Comparison of ENCODE assay signal across 14 mouse cellular contexts in the genomic region with DNA sequence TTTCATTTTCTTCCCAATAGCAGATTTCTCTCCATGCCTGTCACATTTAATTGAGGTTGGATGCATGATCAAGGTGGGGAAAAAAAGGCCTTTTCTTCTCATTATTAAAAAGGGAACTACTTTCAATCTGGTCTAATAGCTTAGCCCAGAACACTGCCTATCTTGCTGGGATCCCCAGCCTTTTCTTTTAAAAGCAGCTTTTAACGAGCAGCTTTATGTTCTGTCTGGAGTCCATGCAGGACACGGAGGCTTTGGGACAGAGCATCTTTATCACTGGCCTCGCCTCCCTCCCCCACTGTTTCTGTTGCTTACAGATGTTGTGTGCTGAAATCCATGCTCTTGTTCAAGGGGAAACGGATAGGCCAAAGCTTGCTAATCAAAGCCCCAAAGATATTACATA. TPM values are rescaled to one million over a fixed set of nuclear protein-coding genes. Genes with fewer than 3 reads are reported as not detected.
DNase-seq lines count a peak whose midpoint lies in the region; ATAC-seq lines count a peak whose summit lies in the region.
"Had no signal": no experiment of that assay in that cellular context is flagged by ENCODE, and none has a peak within 500 bp of the region (broad histone marks: within the 10 kb centered on the region; RNA-seq: fewer than 3 reads in every experiment).

No protein-coding gene starts in this region.

- no peaks in the 10 kb centered on the region for H3K36me3 ChIP-seq in embryonic facial prominence, embryonic 10.5 days (replicated peaks)
- H3K36me3 ChIP-seq in hindbrain, embryonic 13.5 days, result no peaks in the 10 kb centered on the region
- H3K36me3 ChIP-seq in neural tube, embryonic 13.5 days, result no peaks in the 10 kb centered on the region

- H3K27me3 ChIP-seq in embryonic facial prominence, embryonic 10.5 days (replicated peaks; ENCODE audit: low read depth, poor library complexity, severe bottlenecking), result no peaks in the 10 kb centered on the region
- H3K27me3 ChIP-seq in hindbrain, embryonic 13.5 days, result no peaks in the 10 kb centered on the region
- no peaks in the 10 kb centered on the region for H3K27me3 ChIP-seq in neural tube, embryonic 13.5 days

- intact Hi-C loops in left cerebral cortex, postnatal 36 days (cut with DNase I), result no loop called here

- no peak overlapping the region for H3K4me3 ChIP-seq in embryonic facial prominence, embryonic 10.5 days
- no peak overlapping the region for H3K4me3 ChIP-seq in hindbrain, embryonic 13.5 days
- H3K4me3 ChIP-seq in neural tube, embryonic 13.5 days, result no peak overlapping the region
- H3K4me3 ChIP-seq: layer of hippocampus, adult 2 months had no signal

- peak overlapping the region; percentile 48; the same call in 1 of the 2 replicates for H3K27ac ChIP-seq in embryonic facial prominence, embryonic 10.5 days (replicated peaks)
- peak overlapping the region; percentile 75 for H3K27ac ChIP-seq in hindbrain, embryonic 13.5 days
- H3K27ac ChIP-seq in neural tube, embryonic 13.5 days (replicated peaks), result peak overlapping the region; percentile 50
- H3K27ac ChIP-seq: layer of hippocampus, adult 2 months had no signal

- 0 out of 2 replicates have a peak overlapping the region, but pooled peaks have one; percentile 23 for H3K4me2 ChIP-seq in hindbrain, embryonic 13.5 days
- no peak overlapping the region for H3K4me2 ChIP-seq in neural tube, embryonic 13.5 days

- peak; percentile 6 to 7 for DNase-seq in left cerebral cortex, postnatal 36 days (ENCODE audit: low spot score in 2 of 2)
- no peak for DNase-seq in left cerebral cortex, adult 9 months (ENCODE audit: low spot score in 2 of 2)
- no peak for DNase-seq in embryonic facial prominence, embryonic 10.5 days (ENCODE audit: low spot score)
- DNase-seq in cerebellum, postnatal 4 days (ENCODE audit: low spot score in 2 of 2), result no peak
- DNase-seq in urinary bladder, adult 2 months (ENCODE audit: low spot score), result no peak
- DNase-seq: cerebellum, adult 18-20 months; heart, postnatal 4 days; liver; spleen, adult 18-20 months; thymus, postnatal 36 days had no signal

- ATAC-seq in hindbrain, embryonic 13.5 days (ENCODE audit: low FRiP score), result peak; percentile 31
- peak; percentile 52; the same call in 1 of the 2 replicates for ATAC-seq in neural tube, embryonic 13.5 days (ENCODE audit: low read depth)
- no peak for ATAC-seq in activated CD4-positive, CD25-positive, alpha-beta regulatory T cell, adult 4 months

- 24% methylated on average over 4 of the region's 4 CpGs for WGBS in embryonic facial prominence, embryonic 10.5 days
- 6% methylated on average over 4 of the region's 4 CpGs for WGBS in hindbrain, embryonic 13.5 days
- WGBS in neural tube, embryonic 13.5 days, result 13% methylated on average over 4 of the region's 4 CpGs

- H3K4me1 ChIP-seq in embryonic facial prominence, embryonic 10.5 days, result peaks cover 16% of the 10 kb centered on the region
- peaks cover 19% of the 10 kb centered on the region for H3K4me1 ChIP-seq in hindbrain, embryonic 13.5 days (replicated peaks)
- H3K4me1 ChIP-seq in neural tube, embryonic 13.5 days (replicated peaks), result peaks cover 23% of the 10 kb centered on the region

- no peaks in the 10 kb centered on the region for H3K9me3 ChIP-seq in embryonic facial prominence, embryonic 10.5 days
- no peaks in the 10 kb centered on the region for H3K9me3 ChIP-seq in hindbrain, embryonic 13.5 days
- no peaks in the 10 kb centered on the region for H3K9me3 ChIP-seq in neural tube, embryonic 13.5 days

- H3K9ac ChIP-seq in hindbrain, embryonic 13.5 days, result no peak overlapping the region
- H3K9ac ChIP-seq in neural tube, embryonic 13.5 days, result peak overlapping the region; percentile 31; the same call in 1 of the 2 replicates

RNA-seq across cellular contexts. Expression of a gene that starts 32.8 kb away (rescaled TPM):
- total RNA-seq in left cerebral cortex, postnatal 36 days (2021), result 1 to 10 TPM; 8.0 to 10.0 TPM
- polyA plus RNA-seq in embryonic facial prominence, embryonic 10.5 days (2016; fragmentation: Nextera tagmentation; extraction: Ambion mirVana), result 73.2 and 75.8 TPM in 2 replicates
- 19.1 and 26.4 TPM in 2 replicates for polyA plus RNA-seq in hindbrain, embryonic 13.5 days (2015; fragmentation: Nextera tagmentation; extraction: Ambion mirVana)
- polyA plus RNA-seq in neural tube, embryonic 13.5 days (2015; fragmentation: Nextera tagmentation; extraction: Ambion mirVana), result 19.9 and 28.0 TPM in 2 replicates
- polyA plus RNA-seq in activated CD4-positive, CD25-positive, alpha-beta regulatory T cell, adult 4 months (2017; shearing (Covaris generic)), result 1 to 10 TPM in 1 of 2 experiments, under 1 TPM in 1; 0.99 to 1.5 TPM
- 20.0 and 28.6 TPM in 2 replicates for polyA plus RNA-seq in urinary bladder, adult 2 months (2012; rRNA removed)

Comparison
In these comparisons a context has a peak if more than half of its experiments do, and no peak if none do; other contexts are left out.
1. DNase-seq: peak in left cerebral cortex, postnatal 36 days (2 of 2); none in left cerebral cortex, adult 9 months (0 of 2), embryonic facial prominence, embryonic 10.5 days (single experiment), cerebellum, postnatal 4 days (0 of 2) and urinary bladder, adult 2 months (single experiment).
2. Peak in every context shown above with its lines, with median percentiles within 50 percentile points of each other: H3K27ac ChIP-seq.